Mouse (Mus musculus): ENCODE data around the gene Dok5.

- TF ChIP-seq CTCF (IDR thresholded peaks at IDR 0.05 in 2 of 3, conservative IDR thresholded peaks at IDR 0.05 in 1 of 3; ENCODE audit: control insufficient read depth in 1 of 3, insufficient read depth in 1 of 3, low read depth in 2 of 3, low read length in 3 of 3, poor library complexity in 1 of 3, severe bottlenecking in 1 of 3) = no peak
- no peak for TF ChIP-seq RAD21 (IDR thresholded peaks at IDR 0.05; ENCODE audit: low read depth, low read length)
- TF ChIP-seq POLR2A (IDR thresholded peaks at IDR 0.05; ENCODE audit: control insufficient read depth in 1 of 2, insufficient read depth in 1 of 2, low read depth in 1 of 2, low read length in 2 of 2, poor library complexity in 1 of 2) = no peak
- no peak for TF ChIP-seq EP300 (IDR thresholded peaks at IDR 0.05; ENCODE audit: low read depth in 1 of 2, low read length in 2 of 2)
- no peak for TF ChIP-seq MXI1 (IDR thresholded peaks at IDR 0.05; ENCODE audit: low read depth, low read length)
- no peak for TF ChIP-seq TAL1 (IDR thresholded peaks at IDR 0.05; ENCODE audit: low read length)
- no peak for TF ChIP-seq CHD1 (IDR thresholded peaks at IDR 0.05; ENCODE audit: low read depth, low read length)
- no peak for TF ChIP-seq GATA1 (IDR thresholded peaks at IDR 0.05; ENCODE audit: low read depth, low read length)
- no peak for TF ChIP-seq NRF1 (IDR thresholded peaks at IDR 0.05; ENCODE audit: insufficient read depth, low read depth, low read length, poor library complexity, severe bottlenecking)
- TF ChIP-seq POLR2AphosphoS2 (IDR thresholded peaks at IDR 0.05; ENCODE audit: low read length) = no peak
Measured at GRCm38 (mm10) chr2:170755817-170756216, 24.2 kb downstream of the Dok5 start.
